Mouse (Mus musculus) CH12F3 (cell line): ENCODE data around the gene Atp10a.

Experiments
- in situ Hi-C: fragments of 300-500 bp; cut with MboI; formaldehyde crosslinking; loops from 2 replicates; pipeline ENCODE4 v1.14.3; 2020; ENCODE audit warnings: low sequenced_read_pairs

Gene Atp10a

DNA sequence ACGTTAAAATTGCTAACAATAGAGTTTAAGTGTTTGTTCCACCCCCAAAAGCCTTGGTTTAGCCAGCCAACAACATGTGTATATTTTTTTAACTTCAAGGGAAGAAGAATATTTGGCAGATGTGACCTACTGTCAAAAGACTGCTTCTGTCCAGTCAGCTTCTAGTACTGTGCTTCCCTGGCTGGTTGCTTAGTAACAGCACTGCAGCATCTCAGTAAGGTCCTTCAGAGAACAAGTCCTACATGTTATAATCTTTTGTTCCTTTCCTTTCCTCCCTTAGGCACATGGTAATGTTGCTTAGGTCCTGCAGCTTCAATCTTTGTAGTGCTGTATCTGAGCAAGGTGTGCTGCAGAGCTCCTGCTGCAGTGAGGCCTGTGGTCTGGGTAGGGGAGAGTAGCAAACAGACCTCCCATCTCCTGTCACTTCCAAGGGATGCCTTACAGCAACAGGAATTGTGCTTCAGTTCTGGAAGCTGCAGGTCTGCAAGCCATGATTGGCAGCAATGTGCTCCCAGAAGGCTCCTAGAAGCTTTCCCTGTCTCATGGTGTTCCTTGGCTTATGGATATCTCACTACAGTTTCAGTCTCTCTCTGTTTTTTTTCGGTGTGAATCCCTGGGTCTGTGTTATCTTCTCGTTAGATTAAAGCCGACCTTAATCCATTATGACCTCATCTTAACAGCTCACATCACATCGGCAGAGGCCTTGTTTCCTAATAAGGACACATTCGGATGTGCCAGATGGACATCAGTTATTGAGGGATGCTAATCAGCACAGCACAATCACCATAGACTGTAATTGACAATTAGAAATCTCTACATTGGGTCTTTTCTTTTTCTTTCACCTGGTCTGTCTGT lies 34.3 kb downstream of the Atp10a start:
- in situ Hi-C loops = no loop called here

DNA sequence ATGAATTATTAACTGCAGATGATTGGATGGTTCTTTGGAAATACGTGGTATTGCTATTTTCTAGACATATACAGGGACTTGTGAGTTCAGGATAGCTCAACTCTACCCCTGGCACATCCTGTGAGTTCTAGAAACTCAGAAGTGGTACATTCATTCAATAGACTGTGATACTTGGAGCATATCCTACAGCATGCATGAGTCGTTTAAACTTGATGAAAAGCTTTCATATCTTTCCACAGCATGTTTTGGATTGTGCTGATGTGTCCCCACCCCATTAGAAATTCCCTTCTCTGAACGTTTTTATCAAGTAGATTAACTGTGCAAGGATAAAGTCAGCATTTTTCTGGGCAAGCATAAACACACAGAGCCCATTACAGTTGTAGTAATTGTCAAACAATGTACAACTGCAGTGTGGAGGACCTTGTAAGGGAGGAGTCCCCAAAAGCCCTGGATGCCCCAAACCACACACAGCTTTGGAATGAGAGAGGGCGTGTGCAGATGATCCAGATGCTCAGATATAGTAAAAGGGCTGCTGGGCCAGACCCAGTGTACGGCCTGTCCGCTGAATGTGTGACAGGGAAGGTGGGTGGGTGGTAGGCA lies 35.1 kb downstream of the Atp10a start:
- in situ Hi-C loops = no loop called here

DNA sequence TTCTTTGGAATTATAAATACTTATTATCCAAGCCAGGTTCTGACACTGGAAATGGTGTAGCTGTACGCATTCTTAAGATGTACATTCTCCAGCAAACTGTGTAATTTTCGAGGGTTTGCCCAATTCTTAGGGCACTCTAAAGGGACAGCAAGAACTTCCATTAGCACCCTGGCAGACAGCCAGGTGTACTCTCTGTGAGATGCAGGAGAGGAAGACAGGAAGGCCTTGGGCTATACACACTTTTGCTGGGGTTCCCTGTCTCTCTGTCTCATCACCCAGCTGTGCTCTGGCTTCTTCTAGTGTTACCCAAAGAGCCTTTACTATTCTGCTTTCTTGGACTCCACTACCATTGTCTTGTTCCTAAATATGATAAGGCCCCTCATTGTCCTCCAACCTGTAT lies 36.7 kb downstream of the Atp10a start:
- in situ Hi-C loops = no loop called here

DNA sequence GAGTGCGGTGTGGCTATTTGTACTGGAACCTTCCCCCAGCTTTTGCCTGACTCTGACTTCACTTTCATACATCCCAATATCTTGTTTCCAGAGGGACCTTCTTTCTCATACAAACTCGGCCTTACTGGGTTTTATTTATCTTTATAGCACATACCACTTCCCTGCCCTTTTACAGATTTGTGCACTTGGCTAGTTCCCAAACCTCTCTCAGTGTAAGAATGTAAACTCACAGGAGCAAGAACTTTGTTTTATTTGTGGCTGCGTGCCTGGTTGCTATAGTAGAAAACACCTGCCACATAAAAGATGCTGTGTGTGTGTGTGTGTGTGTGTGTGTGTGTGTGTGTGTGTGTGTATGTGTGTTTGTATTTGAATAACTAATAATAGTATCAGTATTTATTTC lies 37.4 kb downstream of the Atp10a start:
- in situ Hi-C loops = no loop called here

DNA sequence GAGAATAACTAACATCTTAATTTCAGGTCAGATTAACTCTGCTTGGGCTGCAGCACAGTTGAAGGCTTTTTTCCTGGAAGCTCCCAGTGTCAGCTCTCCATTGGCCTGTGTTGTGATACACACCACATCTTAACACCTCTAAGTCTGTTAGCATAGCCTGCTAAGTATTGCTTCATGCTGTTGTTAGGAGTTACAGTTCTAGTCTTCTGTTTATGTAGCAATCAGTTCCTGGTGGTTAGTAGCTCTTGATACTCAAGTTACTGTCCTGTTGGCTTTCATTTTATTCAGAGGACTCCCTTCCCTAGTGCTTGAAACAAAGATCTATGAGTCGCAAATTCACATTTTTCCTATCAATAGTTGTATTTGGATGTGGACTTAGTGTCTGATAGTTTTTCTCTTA lies 39.7 kb downstream of the Atp10a start:
- in situ Hi-C loops = no loop called here

DNA sequence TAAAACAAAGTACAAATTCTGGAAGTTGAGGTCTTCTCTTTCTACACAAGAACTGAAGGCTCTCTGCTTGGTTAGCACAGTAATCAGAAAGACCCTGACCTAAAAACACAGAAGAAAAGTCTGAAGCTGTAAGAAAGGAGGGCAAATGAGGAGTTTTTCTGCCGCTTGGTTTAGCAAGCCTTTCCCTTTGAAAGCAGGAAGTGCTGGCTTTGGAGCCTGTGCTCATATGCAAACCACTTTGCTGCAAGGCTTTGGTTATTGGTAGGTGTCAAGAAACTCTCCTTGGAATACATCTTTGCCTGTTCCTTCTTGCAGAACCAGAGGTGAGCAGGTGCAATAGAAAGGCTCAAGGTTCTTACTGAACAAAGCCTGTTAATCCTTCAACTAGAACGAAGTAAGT lies 41.1 kb downstream of the Atp10a start:
- in situ Hi-C loops = no loop called here

DNA sequence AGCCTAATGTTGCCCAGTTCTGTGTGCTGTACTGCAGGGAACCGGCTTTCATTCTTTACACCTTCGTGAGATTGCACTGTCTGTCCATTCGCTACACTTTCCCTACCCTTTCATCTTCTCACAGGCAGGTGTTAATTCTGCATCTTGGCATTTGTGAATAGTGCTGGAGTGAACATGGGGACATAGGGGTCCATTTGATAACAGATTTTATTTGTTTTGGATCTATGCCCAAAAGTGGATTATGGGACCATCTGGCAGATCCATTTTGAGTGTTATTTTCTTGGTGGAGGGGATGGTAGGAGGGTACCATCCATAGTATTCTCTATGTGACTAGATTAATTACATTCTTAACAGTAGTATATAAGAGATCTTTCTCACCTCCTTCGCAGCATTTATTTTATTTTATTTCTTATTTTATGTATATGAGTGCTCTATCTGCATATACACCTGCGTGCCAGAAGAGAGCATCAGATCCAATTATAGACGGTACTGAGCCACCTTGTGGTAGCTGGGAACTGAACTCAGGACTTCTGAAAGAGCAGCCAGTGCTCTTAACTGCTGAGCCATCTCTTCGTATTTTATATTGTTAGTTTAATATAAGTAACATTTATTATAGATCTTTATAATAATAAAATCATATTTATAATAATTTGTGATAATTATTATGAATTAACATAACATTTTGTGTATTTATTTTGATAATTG lies 42.9 kb downstream of the Atp10a start:
- in situ Hi-C loops = no loop called here

DNA sequence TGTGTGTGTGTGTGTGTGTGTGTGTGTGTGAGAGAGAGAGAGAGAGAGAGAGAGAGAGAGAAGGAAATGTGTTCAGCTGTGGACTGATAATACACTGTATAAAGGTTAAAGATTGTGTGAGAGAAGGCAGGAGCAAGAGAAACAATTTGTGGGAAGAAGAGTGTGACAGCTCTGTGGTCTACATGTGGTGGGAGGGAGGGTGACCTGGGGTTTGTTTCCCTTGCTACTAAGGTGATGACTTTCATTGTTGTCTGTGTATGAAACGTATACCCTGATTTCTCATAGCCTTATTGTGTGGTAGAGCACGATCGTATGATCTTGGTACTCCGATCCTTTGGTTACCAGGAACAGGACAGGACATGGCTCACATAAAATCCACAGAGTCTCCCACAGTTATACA lies 45.3 kb downstream of the Atp10a start:
- in situ Hi-C loops = no loop called here

DNA sequence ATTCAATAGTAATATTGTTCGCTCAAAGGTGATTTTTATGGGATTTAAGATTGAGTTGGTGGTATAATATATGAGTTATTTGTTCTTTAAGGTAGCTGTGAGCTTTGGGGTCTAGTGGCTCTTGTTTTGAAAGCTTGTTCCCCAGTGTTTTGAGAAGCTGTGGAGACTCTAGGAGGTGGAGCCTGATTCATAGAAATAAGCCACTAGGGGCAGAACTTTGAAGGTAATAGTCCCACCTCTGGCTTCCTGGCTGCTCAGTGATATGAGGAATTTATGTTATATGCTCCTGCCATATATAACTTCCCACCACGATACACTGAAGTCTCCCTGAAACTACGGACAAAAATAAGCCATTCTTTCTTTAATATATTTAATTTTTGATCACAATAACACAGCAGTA lies 49.2 kb downstream of the Atp10a start:
- in situ Hi-C loops = no loop called here

DNA sequence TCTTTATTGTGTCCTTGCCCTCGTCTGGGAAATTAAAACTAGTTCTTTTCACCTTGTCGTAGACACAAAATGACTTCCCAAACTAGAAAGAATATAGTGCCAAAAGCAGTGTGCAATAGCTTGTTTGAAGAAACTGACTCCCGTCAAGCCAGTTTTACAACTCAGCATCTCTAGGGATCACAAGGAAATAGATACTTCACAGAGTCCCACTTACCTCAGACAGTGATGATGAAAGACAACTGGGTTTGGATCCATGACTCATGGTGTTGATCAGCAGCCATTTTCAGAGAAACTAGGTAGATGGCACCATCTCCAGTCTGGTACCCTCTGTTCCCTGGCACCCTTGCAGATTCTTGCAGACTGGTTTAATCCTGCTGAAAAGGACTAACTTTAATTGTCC lies 53.3 kb downstream of the Atp10a start:
- in situ Hi-C loops = no loop called here

DNA sequence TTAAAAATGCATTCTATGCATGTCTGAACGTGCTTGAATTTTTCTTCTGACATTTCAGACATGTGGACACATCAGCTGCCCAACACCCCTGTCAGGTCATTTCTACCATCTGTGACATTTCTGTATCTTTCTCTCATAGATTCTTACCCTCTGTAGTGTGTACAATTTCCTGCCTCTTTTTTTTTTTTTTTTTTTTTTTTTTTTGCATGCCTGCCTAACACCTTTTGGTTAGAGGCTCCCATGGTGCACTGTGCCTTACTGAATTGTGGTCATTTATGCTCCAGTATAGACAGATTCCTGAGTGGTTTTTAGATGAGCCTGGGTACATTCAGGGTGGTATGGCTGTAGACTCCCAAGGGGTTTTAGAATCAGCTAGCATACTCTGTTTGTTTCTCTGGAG lies 54.3 kb downstream of the Atp10a start:
- in situ Hi-C loops = no loop called here

DNA sequence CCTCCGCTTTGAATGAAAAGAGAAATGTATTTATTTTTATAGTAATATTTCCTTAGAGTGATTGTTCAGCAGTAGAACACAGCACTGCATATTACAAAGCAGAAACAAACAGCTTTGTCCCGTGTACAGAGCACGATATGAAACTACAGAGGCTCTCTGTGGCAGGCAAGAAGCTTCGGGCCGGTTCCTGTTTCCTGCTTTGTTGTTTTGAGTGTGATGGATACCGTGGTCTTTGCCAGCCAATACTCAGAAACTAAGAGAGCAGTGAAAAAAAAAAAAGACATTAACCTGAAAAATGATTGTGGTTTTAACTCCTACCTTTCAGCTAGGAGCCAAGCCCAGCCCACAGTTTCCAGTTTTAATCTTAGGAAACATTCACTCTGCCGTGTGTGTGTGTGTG lies 55.8 kb downstream of the Atp10a start:
- in situ Hi-C loops = no loop called here

DNA sequence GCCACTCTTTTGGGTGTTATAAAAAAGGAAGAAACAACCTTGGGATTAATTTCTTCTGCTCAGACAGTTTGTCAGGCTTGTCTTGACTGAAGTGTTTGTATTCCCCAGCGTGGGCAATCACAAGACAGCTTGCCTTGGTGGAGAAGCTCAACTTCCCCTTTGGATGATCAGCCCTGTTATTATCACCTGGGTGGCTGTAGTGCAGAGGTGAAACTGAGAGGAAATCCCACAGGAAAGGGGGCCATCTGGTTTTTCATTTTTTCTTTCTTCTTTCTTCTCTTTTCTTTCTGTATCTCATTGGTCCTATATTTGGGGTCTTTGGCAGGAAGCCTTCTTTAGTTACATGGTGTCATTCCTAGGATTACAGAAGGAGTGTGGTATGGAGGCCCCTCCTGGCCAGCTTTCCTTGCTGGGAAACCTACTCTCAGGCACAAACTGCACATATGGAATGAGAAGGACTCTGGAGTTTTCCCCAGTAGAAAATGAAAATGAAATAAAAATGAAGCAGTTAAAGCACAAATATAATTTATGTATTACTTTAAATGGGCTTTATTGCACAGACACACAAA lies 59.7 kb downstream of the Atp10a start:
- in situ Hi-C loops = no loop called here

DNA sequence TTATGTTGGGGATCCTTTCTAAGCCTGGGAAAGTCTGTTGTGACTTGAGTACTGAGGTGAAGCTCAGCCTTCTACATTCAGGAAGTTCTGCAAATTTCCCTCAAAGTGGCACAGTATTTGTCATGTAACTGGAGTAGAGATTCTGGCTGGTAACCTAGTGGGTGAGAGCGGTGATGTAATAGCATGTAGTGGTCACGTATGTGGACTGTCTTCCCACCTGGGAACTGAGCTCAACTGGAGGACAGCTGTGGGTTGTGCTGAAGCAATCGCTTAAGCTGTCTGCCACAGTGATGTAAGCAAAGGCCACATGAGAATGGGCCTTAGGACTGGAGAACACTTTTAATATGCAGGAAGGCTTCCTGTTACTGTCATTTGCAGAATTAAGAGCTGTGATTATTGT lies 60.7 kb downstream of the Atp10a start:
- in situ Hi-C loops = no loop called here

DNA sequence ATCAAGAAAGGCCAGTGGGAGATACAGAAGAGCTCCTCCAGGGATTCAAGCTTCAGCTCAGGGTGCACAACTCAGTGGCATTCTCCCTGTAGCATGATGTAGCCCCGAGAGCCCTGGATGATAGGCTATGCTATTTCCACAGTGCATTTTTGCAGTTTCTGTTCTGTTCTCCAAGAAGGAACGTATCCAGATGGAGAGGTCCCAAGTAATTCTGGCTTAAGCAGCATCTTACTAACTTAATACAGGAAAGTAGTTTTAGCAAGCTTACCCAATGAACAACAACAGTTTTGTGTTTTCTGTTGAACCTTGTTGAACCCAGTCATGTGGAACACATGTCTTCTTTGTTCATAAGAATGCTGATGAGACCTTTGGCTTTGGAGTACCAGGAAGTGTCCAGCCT lies 62.6 kb downstream of the Atp10a start:
- in situ Hi-C loops = no loop called here

DNA sequence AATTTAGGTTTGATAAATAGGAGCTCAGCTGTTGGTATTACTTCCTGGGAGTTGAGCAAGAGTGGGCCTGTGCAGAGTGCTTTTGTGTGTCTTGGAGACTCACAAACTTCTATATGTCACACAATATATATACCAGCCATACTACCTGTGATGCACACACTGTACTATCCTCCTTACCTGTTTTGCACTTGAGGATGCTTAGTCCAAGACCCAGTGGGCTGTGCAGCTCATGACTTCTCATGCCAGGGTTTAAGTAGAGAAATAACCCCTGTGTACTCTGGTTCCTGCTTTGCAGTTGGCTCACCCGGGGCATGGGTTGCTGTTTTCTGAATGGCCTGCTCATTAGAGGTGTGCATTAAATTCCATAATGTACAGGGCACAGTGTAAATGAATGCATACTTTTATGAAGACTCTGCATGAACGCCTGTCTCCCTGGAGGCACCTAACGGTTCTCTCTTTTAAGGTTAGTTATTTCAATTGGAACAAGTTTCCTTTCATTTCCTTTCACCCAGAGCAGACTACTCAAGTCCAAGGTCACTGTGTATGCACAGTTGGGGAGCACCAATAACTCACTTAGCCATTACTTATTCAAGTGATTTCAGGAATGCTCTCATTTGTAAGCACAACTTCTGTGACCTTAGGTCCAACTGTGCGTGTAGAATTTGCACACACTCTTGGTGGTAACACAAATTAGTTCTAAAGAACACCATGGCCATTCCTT lies 63.4 kb downstream of the Atp10a start:
- in situ Hi-C loops = no loop called here

DNA sequence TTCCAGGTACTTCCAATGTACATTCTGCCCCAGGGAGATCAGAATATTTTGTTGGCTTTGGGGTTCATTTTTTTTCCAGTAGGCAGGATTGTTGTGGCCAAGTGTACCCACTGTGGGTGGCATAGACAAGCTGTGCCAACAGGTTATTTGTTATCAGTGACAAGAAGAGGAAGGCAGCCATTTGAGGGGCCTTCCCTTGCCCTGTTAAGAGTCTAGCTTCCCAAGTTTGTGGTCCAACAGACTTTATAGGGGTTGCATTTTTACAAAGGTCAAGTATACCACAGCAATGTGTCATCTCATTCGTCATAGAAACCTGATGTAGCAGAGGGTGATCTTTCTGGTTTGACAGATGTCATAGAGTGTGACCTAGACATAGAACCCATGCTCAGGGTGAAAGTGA lies 66.3 kb downstream of the Atp10a start:
- in situ Hi-C loops = no loop called here

DNA sequence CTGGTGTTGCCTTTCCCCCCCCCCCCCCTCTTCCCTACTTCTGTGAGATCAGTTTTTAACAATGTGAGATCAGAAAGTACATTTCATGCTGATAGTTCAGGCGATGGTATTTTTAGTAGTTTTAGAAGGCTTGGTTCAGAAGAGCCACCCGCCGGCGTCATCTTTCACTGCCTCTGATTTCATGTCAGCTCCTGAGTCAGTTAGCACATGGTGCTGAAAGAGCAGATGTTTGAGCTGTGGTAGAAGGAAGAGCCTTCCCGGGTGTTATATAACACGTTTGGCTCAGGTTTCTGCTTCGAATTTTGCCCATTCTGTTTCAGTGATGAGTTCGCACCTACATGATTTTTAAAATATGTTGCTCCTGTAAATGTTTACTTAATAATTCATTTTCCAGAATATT lies 74.2 kb downstream of the Atp10a start:
- in situ Hi-C loops = no loop called here

DNA sequence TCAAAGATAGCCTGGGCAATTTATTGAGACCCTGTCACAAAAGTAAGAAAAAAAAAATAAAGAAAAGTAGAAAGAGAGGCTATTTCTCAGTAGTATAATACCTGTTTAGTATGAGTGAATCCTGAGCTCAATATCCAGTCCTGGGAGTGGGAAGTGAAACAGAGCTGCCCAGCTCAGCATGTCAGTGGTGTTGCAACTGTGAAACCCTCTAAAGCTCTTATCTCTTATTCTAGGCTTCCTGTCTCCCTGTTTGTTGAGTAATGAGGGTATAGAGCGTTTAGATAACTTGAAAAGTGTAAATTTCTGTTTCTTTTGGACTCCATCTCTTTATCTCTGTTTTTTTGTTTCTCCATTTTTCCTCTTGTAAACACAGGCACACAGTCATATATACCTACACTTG lies 74.9 kb downstream of the Atp10a start:
- in situ Hi-C loops = no loop called here

GRCm38 (mm10) chr7:58732406-58732805 lies 76.4 kb downstream of the Atp10a start:
- in situ Hi-C loops = no loop called here

GRCm38 (mm10) chr7:58733490-58733901 lies 77.5 kb downstream of the Atp10a start:
- in situ Hi-C loops = no loop called here
